Mouse (Mus musculus) cerebellum, postnatal 4 days (tissue): ENCODE results near the gene Utp14a.

Experiments used
- DNase-seq, 2 experiments: peaks; one replicate each; pipeline ENCODE4 v3.0.0; 2022; ENCODE audit warnings: low spot score in 2 of 2, mixed read lengths in 1 of 2

The Utp14a gene

GRCm38 (mm10) chrX:48311727-48312126, 55.1 kb downstream of the Utp14a start:
- DNase-seq: no peak

GRCm38 (mm10) chrX:48314530-48315079, 57.9 kb downstream of the Utp14a start:
- DNase-seq: peak; percentile 21 to 48

GRCm38 (mm10) chrX:48317444-48317843, 60.8 kb downstream of the Utp14a start:
- no peak for DNase-seq

- no peak for DNase-seq
Measured at GRCm38 (mm10) chrX:48318194-48318593, 61.5 kb downstream of the Utp14a start.
